Mouse (Mus musculus) erythroblast, embryonic 14.5 days (primary cell): ENCODE data around the gene Inpp5a. TPM values are rescaled to one million over a fixed set of nuclear protein-coding genes. Genes with fewer than 3 reads are reported as not detected.

Source experiments
- H3K27me3 ChIP-seq: 2 replicates; pipeline ENCODE4 v1.6.1; 2012; ENCODE audit warnings: inconsistent platforms; ENCODE audit not compliant: control insufficient read depth
- H3K36me3 ChIP-seq: 2 replicates; pipeline ENCODE4 v1.6.1; 2012; ENCODE audit warnings: mild to moderate bottlenecking, inconsistent platforms; ENCODE audit not compliant: control insufficient read depth
- H3K4me1 ChIP-seq: 2 replicates; pipeline ENCODE4 v1.6.1; 2012; ENCODE audit warnings: inconsistent platforms; ENCODE audit not compliant: control insufficient read depth
- H3K4me3 ChIP-seq: replicated peaks from 2 replicates; pipeline ENCODE3; 2012; ENCODE audit warnings: moderate library complexity, mild to moderate bottlenecking, inconsistent platforms
- H3K9me3 ChIP-seq: 2 replicates; pipeline ENCODE4 v1.6.1; 2012; ENCODE audit warnings: low read length, inconsistent platforms, mixed read lengths; ENCODE audit not compliant: control insufficient read depth
- GATA1 ChIP-seq: IDR thresholded peaks from 2 replicates; pipeline ENCODE4 v1.6.1; 2012; ENCODE audit warnings: low read length, inconsistent platforms, mixed read lengths
- TAL1 ChIP-seq: IDR thresholded peaks from 3 replicates; pipeline ENCODE4 v1.6.1; 2012; ENCODE audit warnings: low read length, inconsistent platforms, mixed read lengths
- polyA plus RNA-seq: library from polyadenylated mRNA; stranded (reverse); fragments of >175 nt; gene quantifications from 2 replicates; pipeline ENCODE4 v1.2.3, GENCODE M21; 2012

Inpp5a gene
- polyA plus RNA-seq, 1 experiment = 0.25 TPM

- Histone ChIP-seq H3K36me3 (no peaks in the 10 kb centered on the region), H3K9me3 (no peaks in the 10 kb centered on the region), H3K27me3 (no peaks in the 10 kb centered on the region), H3K4me3 (no peak overlapping the region), H3K4me1 (no peaks in the 10 kb centered on the region)
- TF ChIP-seq GATA1 (no peak), TAL1 (no peak)
Observed at GRCm38 (mm10) chr7:139439922-139440895, 51.3 kb downstream of the Inpp5a start.

- H3K4me1 ChIP-seq = no peaks in the 10 kb centered on the region
- H3K9me3 ChIP-seq = no peaks in the 10 kb centered on the region
- H3K36me3 ChIP-seq = no peaks in the 10 kb centered on the region
- TF ChIP-seq TAL1 (no peak), GATA1 (no peak)
- H3K4me3 ChIP-seq = no peak overlapping the region
- H3K27me3 ChIP-seq = no peaks in the 10 kb centered on the region
Observed at GRCm38 (mm10) chr7:139441022-139441421, 52.1 kb downstream of the Inpp5a start.

GRCm38 (mm10) chr7:139441761-139442211 is 52.9 kb downstream of the Inpp5a start:
- Histone ChIP-seq H3K4me3 (no peak overlapping the region), H3K36me3 (no peaks in the 10 kb centered on the region), H3K27me3 (no peaks in the 10 kb centered on the region), H3K4me1 (no peaks in the 10 kb centered on the region), H3K9me3 (no peaks in the 10 kb centered on the region)
- TF ChIP-seq TAL1 (no peak), GATA1 (no peak)

GRCm38 (mm10) chr7:139445621-139446020 is 56.7 kb downstream of the Inpp5a start:
- no peak for TF ChIP-seq TAL1
- Histone ChIP-seq H3K4me1 (no peaks in the 10 kb centered on the region), H3K4me3 (no peak overlapping the region)

GRCm38 (mm10) chr7:139447381-139447780 is 58.5 kb downstream of the Inpp5a start:
- Histone ChIP-seq H3K4me3 (no peak overlapping the region), H3K9me3 (peaks cover 5% of the 10 kb centered on the region; the same call in 1 of the 2 replicates), H3K36me3 (no peaks in the 10 kb centered on the region), H3K4me1 (no peaks in the 10 kb centered on the region), H3K27me3 (no peaks in the 10 kb centered on the region)
- no peak for TF ChIP-seq TAL1
- TF ChIP-seq GATA1 = no peak

More at GRCm38 (mm10) chr7:139445621-139446020, 56.7 kb downstream of the Inpp5a start:
- no peaks in the 10 kb centered on the region for H3K27me3 ChIP-seq
- H3K9me3 ChIP-seq = peaks cover 5% of the 10 kb centered on the region; the same call in 1 of the 2 replicates
- no peaks in the 10 kb centered on the region for H3K36me3 ChIP-seq

- Histone ChIP-seq H3K27me3 (no peaks in the 10 kb centered on the region), H3K4me1 (no peaks in the 10 kb centered on the region), H3K36me3 (no peaks in the 10 kb centered on the region), H3K9me3 (peaks cover 5% of the 10 kb centered on the region; the same call in 1 of the 2 replicates), H3K4me3 (no peak overlapping the region)
- no peak for TF ChIP-seq GATA1
- TF ChIP-seq TAL1 = no peak
Observed at GRCm38 (mm10) chr7:139450186-139450998, 61.5 kb downstream of the Inpp5a start.

GRCm38 (mm10) chr7:139451711-139452110 is 62.8 kb downstream of the Inpp5a start:
- peaks cover 5% of the 10 kb centered on the region; the same call in 1 of the 2 replicates for H3K9me3 ChIP-seq
- no peak for TF ChIP-seq TAL1
- TF ChIP-seq GATA1 = no peak
- no peak overlapping the region for H3K4me3 ChIP-seq

GRCm38 (mm10) chr7:139452199-139452598 is 63.3 kb downstream of the Inpp5a start:
- no peaks in the 10 kb centered on the region for H3K4me1 ChIP-seq
- no peak for TF ChIP-seq GATA1
- no peak for TF ChIP-seq TAL1
- H3K4me3 ChIP-seq = no peak overlapping the region
- peaks cover 5% of the 10 kb centered on the region; the same call in 1 of the 2 replicates for H3K9me3 ChIP-seq
- no peaks in the 10 kb centered on the region for H3K36me3 ChIP-seq
- no peaks in the 10 kb centered on the region for H3K27me3 ChIP-seq

More at GRCm38 (mm10) chr7:139451711-139452110, 62.8 kb downstream of the Inpp5a start:
- H3K4me1 ChIP-seq = no peaks in the 10 kb centered on the region
- H3K36me3 ChIP-seq = no peaks in the 10 kb centered on the region
- no peaks in the 10 kb centered on the region for H3K27me3 ChIP-seq
